Mouse (Mus musculus) left cerebral cortex, adult 11 months (tissue): ENCODE data around the gene Slco4c1.

Experiments
- DNase-seq: peaks from one replicate; pipeline ENCODE4 v3.0.0; 2022; ENCODE audit warnings: low spot score

Slco4c1 gene

GRCm38 (mm10) chr1:96871528-96872360 lies at the start of gene Slco4c1:
TSS of gene Slco4c1 (minus strand) at chr1:96872171.
- DNase-seq, result peak; percentile 27

- DNase-seq, result no peak
Observed at GRCm38 (mm10) chr1:96917333-96917732, 45.4 kb upstream of the Slco4c1 start.

- no peak for DNase-seq
Observed at GRCm38 (mm10) chr1:96883788-96884187, 11.8 kb upstream of the Slco4c1 start.

GRCm38 (mm10) chr1:96878572-96878971 lies 6.6 kb upstream of the Slco4c1 start:
- DNase-seq, result no peak

GRCm38 (mm10) chr1:96876076-96876475 lies 4.1 kb upstream of the Slco4c1 start:
- no peak for DNase-seq

- no peak for DNase-seq
Observed at GRCm38 (mm10) chr1:96874636-96875035, 2.7 kb upstream of the Slco4c1 start.

- DNase-seq, result no peak
Observed at GRCm38 (mm10) chr1:96872361-96872693, 356 bp upstream of the Slco4c1 start.

- DNase-seq, result no peak
Observed at GRCm38 (mm10) chr1:96870764-96871307, 1.1 kb downstream of the Slco4c1 start.

- no peak for DNase-seq
Observed at GRCm38 (mm10) chr1:96868722-96869121, 3.2 kb downstream of the Slco4c1 start.

- no peak for DNase-seq
Observed at GRCm38 (mm10) chr1:96866002-96866401, 6.0 kb downstream of the Slco4c1 start.

- DNase-seq, result no peak
Observed at GRCm38 (mm10) chr1:96864120-96864519, 7.9 kb downstream of the Slco4c1 start.

- DNase-seq, result no peak
Observed at GRCm38 (mm10) chr1:96859995-96860684, 11.8 kb downstream of the Slco4c1 start.

- no peak for DNase-seq
Observed at GRCm38 (mm10) chr1:96853541-96853940, 18.4 kb downstream of the Slco4c1 start.

- no peak for DNase-seq
Observed at GRCm38 (mm10) chr1:96849101-96849500, 22.9 kb downstream of the Slco4c1 start.

- no peak for DNase-seq
Observed at GRCm38 (mm10) chr1:96848606-96849005, 23.4 kb downstream of the Slco4c1 start.

- no peak for DNase-seq
Observed at GRCm38 (mm10) chr1:96846727-96847126, 25.2 kb downstream of the Slco4c1 start.

- DNase-seq, result no peak
Observed at GRCm38 (mm10) chr1:96805287-96805727, 66.7 kb downstream of the Slco4c1 start.

GRCm38 (mm10) chr1:96801595-96801994 lies 70.4 kb downstream of the Slco4c1 start:
- no peak for DNase-seq

GRCm38 (mm10) chr1:96794690-96795089 lies 77.3 kb downstream of the Slco4c1 start:
- DNase-seq, result no peak

GRCm38 (mm10) chr1:96794290-96794689 lies 77.7 kb downstream of the Slco4c1 start:
- no peak for DNase-seq

GRCm38 (mm10) chr1:96789268-96789667 lies 82.7 kb downstream of the Slco4c1 start:
- no peak for DNase-seq

- no peak for DNase-seq
Observed at GRCm38 (mm10) chr1:96774174-96774573, 97.8 kb downstream of the Slco4c1 start.

- DNase-seq, result no peak
Observed at GRCm38 (mm10) chr1:96773712-96774111, 98.3 kb downstream of the Slco4c1 start.
